Mouse (Mus musculus) MEL (cell line): ENCODE results near the gene Egln3. TPM values are rescaled to one million over a fixed set of nuclear protein-coding genes. Genes with fewer than 3 reads are reported as not detected.

ENCODE experiments used
- DNase-seq: peaks from one replicate; pipeline ENCODE4 v3.0.0; 2011; ENCODE audit warnings: low read depth, low spot score
- H3K27ac ChIP-seq: 2 replicates; pipeline ENCODE4 v1.5.1; 2012; ENCODE audit warnings: low read depth, mild to moderate bottlenecking, control low read depth, low read length, moderate library complexity; ENCODE audit not compliant: control insufficient read depth
- H3K27me3 ChIP-seq, 2 experiments: fragments of 150-350 bp in 1 of 2; sonication (generic) in 1 of 2; 2 replicates each; pipeline ENCODE4 v1.6.1; 2012; ENCODE audit warnings: low read length in 2 of 2, mild to moderate bottlenecking in 2 of 2, improper control_type of control experiment in 1 of 2, moderate library complexity in 1 of 2; ENCODE audit not compliant: insufficient read depth in 2 of 2, control insufficient read depth in 1 of 2
- H3K36me3 ChIP-seq, 2 experiments: 2 replicates each; pipeline ENCODE4 v1.6.1; 2012 to 2014; ENCODE audit warnings: low read length in 2 of 2, improper control_type of control experiment in 1 of 2, inconsistent platforms in 1 of 2, mild to moderate bottlenecking in 1 of 2; ENCODE audit not compliant: insufficient read depth in 2 of 2, control insufficient read depth in 1 of 2
- H3K4me1 ChIP-seq, 2 experiments: fragments of 150-350 bp in 1 of 2; sonication (generic) in 1 of 2; 2 replicates each; pipeline ENCODE4 v1.6.1; 2012; ENCODE audit warnings: low read length in 2 of 2, improper control_type of control experiment in 1 of 2, mild to moderate bottlenecking in 1 of 2; ENCODE audit not compliant: insufficient read depth in 2 of 2, control insufficient read depth in 1 of 2
- H3K4me3 ChIP-seq, 2 experiments: fragments of 150-350 bp in 1 of 2; sonication (generic) in 1 of 2; 2 replicates each; pipeline ENCODE4 v1.5.1; 2012; ENCODE audit warnings: low read depth in 2 of 2, low read length in 2 of 2, mild to moderate bottlenecking in 2 of 2, moderate library complexity in 2 of 2, control low read depth in 1 of 2, improper control_type of control experiment in 1 of 2; ENCODE audit not compliant: control insufficient read depth in 1 of 2, insufficient read depth in 1 of 2
- H3K79me2 ChIP-seq: 2 replicates; pipeline ENCODE4 v1.6.1; 2012; ENCODE audit warnings: mild to moderate bottlenecking, low read length, moderate library complexity; ENCODE audit not compliant: control insufficient read depth, poor library complexity, insufficient read depth
- H3K9ac ChIP-seq: 2 replicates; pipeline ENCODE4 v1.6.1; 2012; ENCODE audit warnings: low read depth, mild to moderate bottlenecking, control low read depth, low read length, moderate library complexity; ENCODE audit not compliant: control insufficient read depth, poor library complexity, severe bottlenecking
- H3K9me3 ChIP-seq: fragments of 150-350 bp; sonication (generic); replicated peaks from 2 replicates; pipeline ENCODE4 v1.6.1; 2012; ENCODE audit warnings: mild to moderate bottlenecking, low read length, improper control_type of control experiment, moderate library complexity; ENCODE audit not compliant: insufficient read depth
- BHLHE40 ChIP-seq: IDR thresholded peaks from 2 replicates; pipeline ENCODE4 v1.6.1; 2012; ENCODE audit warnings: low read depth, mild to moderate bottlenecking, inconsistent platforms, low read length, improper control_type of control experiment, borderline replicate concordance
- CHD1 ChIP-seq: IDR thresholded peaks from 2 replicates; pipeline ENCODE4 v1.6.1; 2012; ENCODE audit warnings: low read depth, mild to moderate bottlenecking, inconsistent platforms, low read length, improper control_type of control experiment
- CTCF ChIP-seq, 3 experiments: IDR thresholded peaks in 2 of 3; conservative IDR thresholded peaks in 1 of 3; 2 replicates each; pipeline ENCODE4 v1.5.1; 2011 to 2012; ENCODE audit warnings: low read length in 3 of 3, low read depth in 2 of 3, mild to moderate bottlenecking in 2 of 3, improper control_type of control experiment in 1 of 3, inconsistent platforms in 1 of 3, mixed read lengths in 1 of 3, moderate library complexity in 1 of 3; ENCODE audit not compliant: control insufficient read depth in 1 of 3, insufficient read depth in 1 of 3, poor library complexity in 1 of 3, severe bottlenecking in 1 of 3
- EP300 ChIP-seq, 2 experiments: IDR thresholded peaks; 2 replicates each; pipeline ENCODE4 v1.6.1; 2011; ENCODE audit warnings: improper control_type of control experiment in 2 of 2, low read length in 2 of 2, low read depth in 1 of 2, mild to moderate bottlenecking in 1 of 2
- GATA1 ChIP-seq: IDR thresholded peaks from 2 replicates; pipeline ENCODE4 v1.6.1; 2011; ENCODE audit warnings: low read depth, low read length, improper control_type of control experiment
- MAX ChIP-seq: IDR thresholded peaks from 2 replicates; pipeline ENCODE4 v1.6.1; 2011; ENCODE audit warnings: low read length, improper control_type of control experiment
- MYC ChIP-seq: IDR thresholded peaks from 2 replicates; pipeline ENCODE4 v1.6.1; 2011; ENCODE audit warnings: low read depth, mild to moderate bottlenecking, low read length, improper control_type of control experiment, moderate library complexity
- RCOR1 ChIP-seq: IDR thresholded peaks from 2 replicates; pipeline ENCODE4 v1.6.1; 2012; ENCODE audit warnings: low read depth, mild to moderate bottlenecking, inconsistent platforms, low read length, improper control_type of control experiment
- SIN3A ChIP-seq: IDR thresholded peaks from 2 replicates; pipeline ENCODE4 v1.6.1; 2012; ENCODE audit warnings: low read length, improper control_type of control experiment, inconsistent platforms
- SMC3 ChIP-seq: IDR thresholded peaks from 2 replicates; pipeline ENCODE4 v1.6.1; 2011; ENCODE audit warnings: low read depth, low read length, improper control_type of control experiment
- TCF12 ChIP-seq: IDR thresholded peaks from 2 replicates; pipeline ENCODE4 v1.6.1; 2014; ENCODE audit warnings: low read depth, mild to moderate bottlenecking, inconsistent platforms, low read length, improper control_type of control experiment, moderate library complexity
- UBTF ChIP-seq: IDR thresholded peaks from 2 replicates; pipeline ENCODE4 v1.6.1; 2012; ENCODE audit warnings: low read depth, mild to moderate bottlenecking, inconsistent platforms, low read length, improper control_type of control experiment, moderate library complexity, borderline replicate concordance; ENCODE audit not compliant: insufficient read depth
- polyA plus RNA-seq, 2 experiments: library from polyadenylated mRNA; stranded (reverse) in 1 of 2; unstranded in 1 of 2; fragments of >175 nt in 1 of 2; fragments of >200 nt in 1 of 2; gene quantifications; 2 replicates each; pipeline versions ENCODE4 v1.2.1 to v1.2.4; 2012; ENCODE audit warnings: low replicate concordance in 2 of 2, low read depth in 1 of 2; ENCODE audit not compliant: insufficient read length in 2 of 2, insufficient read depth in 1 of 2, missing spikeins in 1 of 2
- total RNA-seq: library from RNA; depleted of rRNA; stranded (reverse); fragments of 300-350 nt; gene quantifications from 2 replicates; pipeline ENCODE4 v1.2.3, GENCODE M21; 2012

Egln3 gene
- total and polyA plus RNA-seq, 3 experiments = 3.2 to 30.1 TPM; not detected in 1

GRCm38 (mm10) chr12:54197849-54198248 is 5.8 kb downstream of the Egln3 start:
- no peak overlapping the region for H3K9ac ChIP-seq
- H3K4me1 ChIP-seq = peaks cover 9 to 15% of the 10 kb centered on the region in 2 experiments; a peak in 3 of 4 replicates
- H3K79me2 ChIP-seq = peaks cover 2% of the 10 kb centered on the region; the same call in 1 of the 2 replicates
- H3K27ac ChIP-seq = no peak overlapping the region
- no peak for DNase-seq
- H3K36me3 ChIP-seq = peaks cover 0 to 5% of the 10 kb centered on the region in 2 experiments; a peak in 2 of 4 replicates
- H3K4me3 ChIP-seq = no peak overlapping the region; a peak in 1 of 4 replicates
- no peak for TF ChIP-seq CTCF (IDR thresholded peaks at IDR 0.05 in 2 of 3, conservative IDR thresholded peaks at IDR 0.05 in 1 of 3; ENCODE audit: control insufficient read depth in 1 of 3, insufficient read depth in 1 of 3, low read depth in 2 of 3, low read length in 3 of 3, poor library complexity in 1 of 3, severe bottlenecking in 1 of 3)
- TF ChIP-seq CHD1 = no peak
- 0 out of 2 replicates have a peak, but pooled peaks have one; percentile 2 for TF ChIP-seq RCOR1
- TF ChIP-seq BHLHE40 = no peak
- H3K9me3 ChIP-seq = no peaks in the 10 kb centered on the region
- H3K27me3 ChIP-seq = no peaks in the 10 kb centered on the region

DNA sequence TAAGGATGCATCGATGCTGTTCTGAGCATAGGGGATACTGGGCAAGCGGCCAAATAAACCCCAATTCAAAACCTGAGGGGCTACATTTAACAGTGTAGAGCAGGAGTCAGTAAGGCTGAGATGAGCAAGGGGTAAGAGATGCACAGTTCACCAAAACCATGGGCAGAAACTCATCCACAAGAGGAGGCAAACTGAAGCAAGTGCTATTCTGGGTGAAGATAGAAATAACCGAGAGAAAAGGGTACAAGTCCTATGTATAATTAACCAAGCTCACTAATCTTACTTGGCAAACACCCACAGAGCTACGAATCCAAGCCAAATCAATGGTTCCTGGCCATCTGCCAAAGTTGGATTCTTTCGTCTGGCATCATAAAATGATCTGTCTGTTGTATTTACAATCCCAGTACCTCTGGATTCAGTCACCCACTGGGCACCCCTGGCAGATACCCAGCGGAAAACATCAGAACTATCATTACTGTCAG is 6.3 kb downstream of the Egln3 start:
- Histone ChIP-seq H3K27me3 (no peaks in the 10 kb centered on the region), H3K4me1 (peaks cover 12 to 19% of the 10 kb centered on the region in 2 experiments; a peak in 3 of 4 replicates), H3K4me3 (0 out of 4 replicates have a peak overlapping the region, but pooled peaks of 1 of the 2 experiments have one; percentile 14), H3K27ac (no peak overlapping the region), H3K9ac (no peak overlapping the region), H3K36me3 (peaks cover 0 to 7% of the 10 kb centered on the region in 2 experiments; a peak in 2 of 4 replicates), H3K79me2 (no peaks in the 10 kb centered on the region), H3K9me3 (no peaks in the 10 kb centered on the region)
- 0 out of 2 replicates have a peak, but pooled peaks have one; percentile 13 for TF ChIP-seq TCF12
- no peak for TF ChIP-seq UBTF
- TF ChIP-seq SIN3A = 0 out of 2 replicates have a peak, but pooled peaks have one; percentile 37
- peak in 1 of 2 experiments; percentile 19; a peak in 1 of 4 replicates for TF ChIP-seq EP300 (IDR thresholded peaks at IDR 0.05; ENCODE audit: low read depth in 1 of 2, low read length in 2 of 2)
- TF ChIP-seq RCOR1 = peak; percentile 81
- TF ChIP-seq MYC = no peak
- DNase-seq = peak; percentile 34

- Histone ChIP-seq H3K4me3 (no peak overlapping the region), H3K4me1 (peaks cover 12 to 19% of the 10 kb centered on the region in 2 experiments; a peak in 3 of 4 replicates)
- TF ChIP-seq GATA1 (no peak), MAX (no peak), SMC3 (no peak)
- TF ChIP-seq, all 39 proteins: peak for 0
Measured at GRCm38 (mm10) chr12:54196881-54197280, 6.8 kb downstream of the Egln3 start.

More at GRCm38 (mm10) chr12:54196881-54197280, 6.8 kb downstream of the Egln3 start:
- Histone ChIP-seq H3K9me3 (no peaks in the 10 kb centered on the region), H3K27me3 (no peaks in the 10 kb centered on the region), H3K9ac (no peak overlapping the region), H3K79me2 (no peaks in the 10 kb centered on the region), H3K36me3 (peaks cover 0 to 7% of the 10 kb centered on the region in 2 experiments; a peak in 2 of 4 replicates), H3K27ac (no peak overlapping the region)
- DNase-seq = no peak
